Mouse (Mus musculus) WW6 (cell line): ENCODE measurements around the gene Cfb.
"Not testable (repeated sequence)": the region's sequence is repeated elsewhere in the genome, so short reads cannot be mapped to it uniquely, and the experiment has no call there.

Experiments
- DNase-seq: peaks from one replicate; pipeline ENCODE4 v3.0.0-alpha.2; 2013; ENCODE audit warnings: low read depth, low spot score

Gene Cfb

DNA sequence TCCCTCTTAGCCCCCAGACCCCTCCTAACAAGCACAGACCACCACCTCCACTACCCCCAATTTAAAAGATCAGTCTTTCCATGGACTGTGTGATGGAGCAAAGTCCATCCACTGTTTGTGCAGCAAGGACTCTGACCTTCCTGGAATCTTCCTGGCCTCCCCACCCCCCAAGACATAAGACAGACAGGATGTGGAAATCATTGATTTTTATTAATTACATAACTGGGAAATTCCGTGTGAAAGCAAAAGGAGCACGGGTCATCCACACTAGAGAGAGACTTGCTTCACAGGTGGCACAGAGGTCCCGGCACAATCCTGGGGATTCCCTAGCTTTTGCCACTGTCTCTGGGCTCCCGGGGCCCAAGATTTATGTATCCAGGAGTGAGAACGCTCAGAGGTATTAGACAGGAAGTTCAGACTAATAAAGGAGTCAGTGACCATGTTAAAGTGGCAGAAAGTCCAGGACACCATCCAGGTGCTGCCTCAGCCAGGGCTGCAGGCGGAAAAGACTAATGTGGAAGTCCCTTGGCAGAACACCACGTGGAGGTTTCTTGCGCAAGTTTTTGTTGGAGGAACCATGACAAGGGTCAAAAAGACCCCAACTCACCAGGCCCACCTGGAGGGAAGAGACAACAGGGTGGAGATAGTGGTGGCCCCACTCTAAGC lies at the start of gene Cfb:
Gene Cfb, minus strand, starts transcription at position 103 of the 666 bp plus-strand sequence.
- no peak for DNase-seq

DNA sequence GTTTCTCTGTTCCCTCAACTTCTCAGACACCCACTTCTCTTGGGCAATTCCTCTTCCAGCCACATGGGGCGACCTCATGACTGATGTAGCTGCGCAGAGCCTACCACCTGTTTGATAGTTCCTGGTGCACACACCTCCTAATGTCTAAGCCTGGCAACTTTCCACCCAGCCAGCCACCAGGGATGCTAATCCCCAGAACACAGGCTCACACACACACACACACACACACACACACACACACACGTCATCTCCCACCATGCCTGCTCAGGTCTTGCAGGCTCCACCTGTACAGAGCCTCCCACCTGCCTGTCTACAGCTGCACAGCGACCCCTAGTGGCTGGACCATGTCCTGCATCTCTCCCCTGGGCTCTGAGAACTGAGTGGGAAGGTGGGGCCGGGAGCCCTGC lies 49.6 kb upstream of the Cfb start:
- no peak for DNase-seq

DNA sequence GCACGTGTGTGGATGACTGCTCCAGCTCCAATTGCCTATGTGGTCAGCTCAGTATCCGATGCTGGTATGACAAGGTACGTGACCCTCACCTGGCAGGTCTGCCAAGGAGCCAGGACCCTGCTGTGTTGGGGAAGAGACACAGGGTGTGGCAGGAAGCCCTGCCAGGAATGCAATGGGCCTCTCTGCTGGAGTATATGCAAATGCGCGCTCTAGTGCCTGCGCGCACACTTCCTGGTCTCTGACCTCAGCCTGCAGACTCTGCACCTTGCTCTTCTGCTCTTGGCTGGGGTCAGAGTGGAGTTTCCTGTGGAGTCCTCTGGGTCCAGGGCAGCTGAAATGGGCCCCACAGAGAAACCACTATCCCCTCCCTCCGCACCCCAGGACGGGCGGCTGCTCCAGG lies 48.7 kb upstream of the Cfb start:
- no peak for DNase-seq

DNA sequence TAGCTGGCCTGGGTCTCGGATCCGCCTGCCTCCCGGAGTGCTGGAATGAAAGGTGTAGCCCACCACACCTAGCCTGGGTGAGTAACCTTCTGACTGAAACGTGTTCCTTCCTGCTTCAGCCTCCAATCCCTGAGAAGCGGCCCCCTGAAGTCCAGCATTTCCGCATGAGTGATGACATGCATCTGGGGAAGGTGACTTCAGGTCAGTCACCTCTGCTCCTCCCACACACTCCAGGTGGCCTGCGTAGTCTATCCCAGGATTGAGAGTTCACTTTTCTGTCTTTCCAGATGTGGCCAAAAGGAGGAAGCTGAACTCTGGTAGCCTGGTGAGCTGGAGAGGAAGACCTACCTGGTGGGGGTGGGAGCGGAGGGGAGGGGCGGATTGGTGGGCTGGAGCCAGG lies 40.6 kb upstream of the Cfb start:
- no peak for DNase-seq

DNA sequence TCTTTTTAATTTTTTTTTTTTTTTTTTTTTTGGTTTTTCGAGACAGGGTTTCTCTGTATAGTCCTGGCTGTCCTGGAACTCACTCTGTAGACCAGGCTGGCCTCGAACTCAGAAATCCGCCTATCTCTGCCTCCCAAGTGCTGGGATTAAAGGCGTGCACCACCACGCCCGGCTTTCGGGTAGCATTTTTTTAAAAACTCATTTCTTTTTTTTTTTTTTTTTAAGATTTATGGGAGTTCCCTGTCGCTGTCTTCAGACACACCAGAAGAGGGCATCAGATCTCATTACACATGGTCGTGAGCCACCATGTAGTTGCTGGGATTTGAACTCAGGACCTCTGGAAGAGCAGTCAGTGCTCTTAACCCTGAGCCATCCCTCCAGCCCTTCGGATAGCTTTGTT lies 39.6 kb upstream of the Cfb start:
- DNase-seq = not testable (repeated sequence)

DNA sequence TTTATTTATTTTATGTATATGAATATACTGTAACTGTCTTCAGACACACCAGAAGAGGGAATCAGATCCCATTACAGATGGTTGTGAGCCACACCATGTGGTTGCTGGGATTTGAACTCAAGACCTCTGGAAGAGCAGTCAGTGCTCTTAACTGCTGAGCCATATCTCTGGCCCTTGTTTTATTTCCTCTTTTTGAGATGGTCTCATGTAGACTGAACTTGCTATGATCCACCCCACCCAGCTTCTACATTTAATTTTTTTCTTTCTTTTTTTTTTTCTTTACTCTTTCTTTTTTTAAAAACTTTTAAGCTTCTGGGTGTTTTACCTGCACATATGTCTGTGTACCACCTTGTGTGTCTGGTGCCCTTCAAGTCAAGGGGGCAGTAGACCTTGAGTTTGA lies 38.5 kb upstream of the Cfb start:
- not testable (repeated sequence) for DNase-seq

DNA sequence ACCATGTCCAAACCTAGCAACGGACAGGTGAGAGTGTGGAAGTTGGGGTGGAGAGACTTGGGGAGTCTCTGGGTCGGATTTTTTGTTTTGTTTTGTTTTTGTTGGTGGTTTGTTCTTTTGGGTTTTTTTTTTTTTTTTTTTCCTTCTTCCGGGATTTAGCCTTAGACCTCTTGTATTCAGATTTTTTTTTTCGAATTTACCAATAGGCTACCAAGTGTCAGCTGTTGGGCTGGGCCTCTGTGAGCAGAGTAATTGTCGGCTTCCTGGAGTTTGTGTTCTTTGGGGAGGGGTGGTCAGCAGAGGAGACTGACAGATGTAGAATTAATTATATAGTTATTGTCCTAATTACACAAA lies 37.5 kb upstream of the Cfb start:
- no peak for DNase-seq

DNA sequence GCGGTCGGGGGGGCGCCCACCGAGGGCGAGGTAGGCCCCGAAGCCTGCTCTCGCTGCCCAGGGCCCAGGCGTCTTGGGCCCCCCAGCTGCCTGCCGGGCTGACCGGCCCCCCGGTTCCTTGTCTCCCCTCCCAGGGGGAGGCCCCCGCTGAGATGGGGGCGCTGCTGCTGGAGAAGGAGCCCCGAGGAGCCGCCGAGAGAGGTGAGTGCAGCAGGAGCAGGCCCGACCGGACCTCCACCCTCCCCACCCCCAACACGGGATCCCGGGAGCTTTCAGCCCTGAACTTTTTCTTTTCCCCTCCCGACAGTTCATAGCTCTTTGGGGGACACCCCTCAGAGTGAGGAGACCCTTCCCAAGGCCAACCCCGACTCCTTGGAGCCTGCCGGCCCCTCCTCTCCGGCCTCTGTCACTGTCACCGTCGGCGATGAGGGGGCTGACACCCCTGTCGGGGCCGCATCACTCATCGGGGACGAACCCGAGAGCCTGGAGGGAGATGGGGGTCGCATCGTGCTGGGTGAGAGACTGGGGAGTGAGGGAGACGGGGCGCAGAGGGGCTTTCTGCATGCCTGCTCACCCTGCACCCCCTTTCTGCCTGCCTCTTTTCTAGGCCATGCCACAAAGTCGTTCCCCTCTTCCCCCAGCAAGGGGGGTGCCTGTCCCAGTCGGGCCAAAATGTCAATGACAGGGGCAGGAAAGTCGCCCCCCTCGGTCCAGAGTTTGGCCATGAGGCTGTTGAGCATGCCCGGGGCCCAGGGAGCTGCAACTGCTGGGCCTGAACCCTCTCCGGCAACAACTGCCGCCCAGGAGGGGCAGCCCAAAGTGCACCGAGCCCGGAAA lies 37.0 kb upstream of the Cfb start:
- no peak for DNase-seq

DNA sequence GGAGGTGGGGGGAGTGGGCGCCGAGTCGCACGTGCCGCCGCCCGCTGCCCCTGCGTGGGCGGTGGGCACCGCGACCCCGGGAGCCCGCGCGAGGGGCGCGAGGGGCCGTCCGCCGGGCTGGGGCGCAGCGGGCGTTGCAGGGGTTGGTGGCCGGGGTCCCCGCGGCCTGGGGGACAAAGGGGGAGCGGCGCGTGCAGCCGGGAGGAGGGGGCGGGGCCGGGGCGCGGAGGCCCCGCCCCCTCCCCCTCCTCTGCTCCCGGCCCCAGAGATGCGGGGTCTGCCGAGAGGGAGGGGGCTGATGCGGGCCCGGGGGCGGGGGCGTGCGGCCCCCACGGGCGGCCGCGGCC lies 36.4 kb upstream of the Cfb start:
- no peak for DNase-seq

DNA sequence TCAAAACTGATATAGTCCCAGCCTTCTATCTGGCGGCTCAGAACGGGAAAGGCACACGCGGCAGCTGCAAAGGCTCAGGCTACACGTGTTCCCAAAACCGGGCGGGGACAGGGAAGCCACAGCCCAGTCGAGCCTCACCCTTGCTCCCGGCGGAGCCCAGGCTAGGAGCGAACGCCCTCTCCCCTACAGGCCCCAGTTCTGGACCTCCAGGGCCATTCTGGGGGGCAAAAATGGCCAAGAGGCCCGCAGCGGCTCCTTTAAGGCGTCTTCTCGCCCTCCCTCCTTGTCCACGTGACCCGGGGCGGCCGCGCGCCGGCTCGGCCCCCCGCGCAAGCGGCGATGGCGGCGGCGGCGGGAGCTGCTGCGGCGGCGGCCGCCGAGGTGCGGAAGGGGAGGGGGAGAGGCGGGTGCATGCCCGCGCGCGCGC lies 35.9 kb upstream of the Cfb start, which contains the start of the genes C2 and Ehmt2:
Gene C2, minus strand, starts transcription at position 106 of the 427 bp plus-strand sequence.
Gene Ehmt2, plus strand, starts transcription at position 310 of the 427 bp plus-strand sequence.
- DNase-seq = no peak

DNA sequence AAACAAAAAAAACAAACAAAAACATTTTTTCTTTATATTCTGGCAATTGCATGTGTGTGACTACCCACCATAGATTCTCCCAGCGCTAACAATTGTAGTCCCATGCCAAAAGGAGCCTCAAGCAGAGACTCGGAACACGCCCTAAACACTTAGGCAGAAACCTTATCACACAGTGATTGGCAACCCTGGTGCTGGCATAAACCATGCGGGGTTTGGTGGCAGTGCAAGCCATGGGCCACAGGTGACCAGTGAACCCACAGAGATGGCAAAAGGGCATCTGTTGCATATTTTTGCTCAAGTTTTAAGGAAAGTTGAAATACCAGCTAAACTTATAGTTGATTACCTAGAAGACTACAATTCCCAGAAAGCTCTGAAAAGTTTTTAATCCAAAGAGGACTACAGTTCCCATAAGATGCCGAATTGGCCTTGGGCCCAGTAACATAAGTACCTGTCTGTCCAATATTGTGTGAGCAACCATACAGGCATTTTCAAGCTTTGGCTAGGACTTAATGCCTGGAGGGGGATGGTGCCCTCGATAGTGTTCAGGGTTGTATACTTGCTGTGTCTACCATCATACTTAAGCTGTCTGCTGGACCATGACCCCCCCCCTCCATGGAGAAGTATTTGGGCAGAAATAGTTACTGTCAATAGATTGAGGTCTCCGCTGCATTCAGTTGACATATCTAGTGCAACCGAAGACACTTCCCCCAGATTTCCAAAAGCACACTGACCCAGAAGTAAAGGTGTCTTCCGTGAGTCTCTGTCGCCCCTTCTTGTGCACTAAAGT lies 35.2 kb upstream of the Cfb start:
- no peak for DNase-seq

DNA sequence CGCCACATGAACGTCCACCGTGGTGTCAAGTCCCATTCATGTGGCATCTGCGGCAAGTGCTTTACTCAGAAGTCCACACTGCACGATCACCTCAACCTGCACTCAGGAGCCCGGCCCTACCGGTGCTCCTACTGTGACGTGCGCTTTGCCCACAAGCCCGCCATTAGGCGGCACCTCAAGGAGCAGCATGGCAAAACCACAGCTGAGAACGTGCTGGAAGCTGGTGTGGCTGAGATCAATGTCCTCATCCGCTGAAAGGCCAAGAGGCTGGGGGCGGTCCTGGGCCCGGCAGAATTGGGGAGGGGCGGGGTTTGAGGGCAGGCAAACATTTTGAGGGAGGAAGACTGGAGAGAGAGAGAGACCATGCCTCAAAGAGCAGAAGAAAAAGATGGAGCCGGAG lies 34.0 kb upstream of the Cfb start:
- DNase-seq = no peak

DNA sequence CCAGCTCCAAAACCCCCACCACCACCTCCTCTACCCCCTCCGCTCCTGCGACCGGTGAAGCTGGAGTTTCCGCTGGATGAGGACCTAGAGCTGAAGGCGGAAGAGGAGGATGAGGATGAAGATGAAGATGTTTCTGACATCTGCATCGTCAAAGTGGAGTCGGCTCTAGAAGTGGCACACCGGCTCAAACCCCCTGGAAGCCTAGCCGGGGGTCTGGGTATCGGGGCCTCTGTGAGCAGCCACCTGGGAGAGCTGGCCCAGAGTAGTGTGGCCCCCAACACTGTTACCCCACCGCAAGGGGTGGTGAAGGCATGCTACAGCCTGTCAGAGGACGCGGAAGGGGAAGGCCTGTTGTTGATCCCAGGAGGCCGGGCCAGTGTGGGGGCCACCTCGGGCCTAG lies 33.4 kb upstream of the Cfb start:
- DNase-seq = no peak

DNA sequence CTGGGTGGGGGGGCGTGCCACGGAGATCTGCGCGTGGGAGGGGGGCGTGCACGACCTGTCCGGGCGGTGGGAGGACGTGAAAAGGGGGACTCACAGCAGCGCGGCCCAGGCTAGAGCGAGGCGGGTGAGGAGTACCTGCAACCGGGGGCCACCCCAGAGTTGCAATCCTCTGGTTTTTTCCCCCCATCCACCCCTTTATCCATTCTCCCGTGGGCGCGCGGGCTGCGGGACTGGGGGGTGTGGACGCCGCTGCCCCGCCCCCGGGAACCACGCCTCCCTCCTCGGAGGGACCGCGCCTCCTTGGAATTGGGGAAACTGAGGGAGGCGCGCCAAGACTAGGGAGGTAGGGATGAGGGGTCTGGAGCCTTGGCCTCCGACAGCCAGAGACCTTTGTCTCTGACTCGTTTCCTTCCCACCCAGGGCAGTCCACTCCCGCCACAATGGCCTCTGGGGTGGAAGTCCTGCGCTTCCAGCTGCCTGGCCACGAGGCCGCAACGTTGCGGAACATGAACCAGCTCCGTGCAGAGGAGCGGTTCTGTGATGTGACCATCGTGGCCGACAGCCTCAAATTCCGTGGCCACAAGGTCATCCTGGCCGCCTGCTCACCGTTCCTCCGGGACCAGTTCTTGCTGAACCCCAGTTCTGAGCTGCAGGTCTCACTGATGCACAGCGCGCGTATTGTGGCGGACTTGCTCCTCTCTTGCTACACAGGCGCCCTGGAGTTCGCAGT lies 32.6 kb upstream of the Cfb start:
- no peak for DNase-seq

DNA sequence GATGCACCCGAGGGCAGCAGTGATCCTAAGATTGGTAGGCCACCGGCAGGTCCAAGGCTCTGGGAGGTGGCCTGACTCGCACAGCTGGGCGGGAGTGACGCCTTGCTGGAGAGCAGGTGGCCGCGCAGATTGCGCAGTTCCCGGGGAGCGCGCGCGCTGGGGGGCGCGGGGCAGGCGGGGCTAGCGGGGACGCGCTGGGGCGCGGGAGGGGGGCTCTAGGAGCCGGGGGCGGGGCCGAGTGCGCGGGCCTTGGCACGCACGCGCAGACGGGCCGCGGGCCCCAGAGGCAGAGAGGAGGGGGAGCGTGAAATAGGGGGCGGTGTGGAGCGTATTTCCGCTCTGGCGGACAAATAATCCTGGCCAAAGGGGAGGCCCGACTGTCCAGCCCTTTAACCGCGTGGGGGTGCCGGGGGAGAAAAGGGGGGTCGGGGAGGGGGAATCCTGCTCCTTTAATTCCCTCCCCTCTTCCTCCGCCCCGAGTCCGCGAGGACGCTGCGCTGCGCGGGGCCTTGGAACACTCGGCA lies 31.8 kb upstream of the Cfb start:
- DNase-seq = peak; percentile 79

DNA sequence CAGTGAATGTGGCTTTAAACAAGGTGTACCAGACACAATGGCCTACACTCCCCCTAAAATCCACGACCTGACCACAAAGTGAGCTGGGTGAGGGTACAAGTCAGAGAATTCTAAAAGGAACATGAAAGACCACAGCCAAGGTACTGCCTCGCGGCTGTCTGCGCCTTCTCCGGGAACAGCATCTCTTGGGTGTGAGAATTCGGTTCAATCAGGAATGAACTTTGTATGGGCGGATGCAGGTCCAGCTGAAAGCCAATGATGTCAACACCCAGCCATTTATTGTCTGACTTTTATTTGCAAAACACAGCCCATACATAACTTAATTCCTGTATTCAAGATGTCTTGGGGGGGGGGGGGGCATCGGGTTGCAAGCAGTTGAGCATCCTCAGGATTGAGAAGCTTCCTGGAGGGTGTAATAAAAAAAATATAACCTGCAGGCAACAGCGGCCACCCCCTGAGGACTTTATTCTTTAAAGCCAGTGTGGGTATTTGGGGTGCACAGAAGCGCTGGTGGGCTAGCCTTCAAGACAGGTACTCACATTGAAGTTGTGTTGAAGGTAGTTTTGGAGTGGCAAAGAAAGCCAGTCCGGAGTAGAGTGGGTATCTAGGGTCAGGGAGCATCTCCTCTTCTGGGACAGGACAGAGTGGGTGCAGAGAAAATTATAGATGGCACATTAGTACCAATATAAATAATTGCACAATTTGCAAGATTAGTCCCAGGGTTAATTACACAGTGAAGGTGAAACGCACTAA lies 30.9 kb upstream of the Cfb start:
- no peak for DNase-seq

DNA sequence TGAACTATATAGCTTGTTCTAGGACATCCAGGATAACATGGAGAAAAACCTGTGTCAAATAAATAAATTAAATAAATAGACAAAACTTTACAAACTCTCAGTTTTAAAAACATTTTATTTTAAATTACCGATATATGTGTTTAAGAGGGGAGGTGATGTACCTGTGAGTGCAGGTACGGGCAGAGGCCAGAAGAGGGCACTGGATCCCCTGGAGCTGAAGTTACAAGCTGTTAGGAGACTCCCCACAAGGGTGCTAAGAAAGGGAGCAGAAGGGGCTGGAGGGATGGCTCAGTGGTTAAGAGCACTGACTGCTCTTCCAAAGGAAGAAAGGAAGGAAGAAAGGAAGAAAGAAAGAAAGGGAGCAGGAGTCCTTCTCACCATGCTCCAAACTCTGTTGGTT lies 29.1 kb upstream of the Cfb start:
- no peak for DNase-seq

DNA sequence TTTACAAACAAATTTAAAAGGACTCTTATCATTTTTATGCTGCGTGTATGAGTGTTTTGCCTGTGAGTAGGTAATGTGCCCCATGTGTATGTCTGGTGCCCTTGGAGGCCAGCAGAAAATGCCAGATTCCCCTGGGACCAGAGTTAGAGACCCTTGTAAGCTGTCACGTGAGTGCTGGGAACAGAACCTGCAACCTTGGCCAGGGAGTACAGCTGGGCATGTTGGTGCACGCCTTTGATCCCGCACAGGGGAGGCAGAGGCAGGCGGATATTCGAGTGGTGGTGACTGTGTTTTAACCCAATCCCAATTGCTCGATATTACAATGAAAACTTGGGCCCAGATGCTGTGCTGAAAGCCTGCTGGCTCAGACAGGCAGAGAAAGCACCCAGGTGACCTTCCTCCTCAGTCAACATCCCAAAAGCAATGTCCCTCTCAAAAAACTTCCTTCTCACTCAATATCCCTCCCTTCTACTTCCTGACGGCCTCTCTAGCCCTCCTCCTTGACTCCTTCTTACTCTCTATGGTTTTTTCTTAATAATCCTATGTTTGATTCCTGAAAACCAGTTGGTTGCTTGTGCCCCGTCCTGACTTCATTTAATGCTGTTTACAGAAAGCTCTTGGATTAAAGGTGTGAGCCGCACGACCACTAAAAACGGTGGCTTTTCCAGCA lies 27.9 kb upstream of the Cfb start:
- DNase-seq = no peak

DNA sequence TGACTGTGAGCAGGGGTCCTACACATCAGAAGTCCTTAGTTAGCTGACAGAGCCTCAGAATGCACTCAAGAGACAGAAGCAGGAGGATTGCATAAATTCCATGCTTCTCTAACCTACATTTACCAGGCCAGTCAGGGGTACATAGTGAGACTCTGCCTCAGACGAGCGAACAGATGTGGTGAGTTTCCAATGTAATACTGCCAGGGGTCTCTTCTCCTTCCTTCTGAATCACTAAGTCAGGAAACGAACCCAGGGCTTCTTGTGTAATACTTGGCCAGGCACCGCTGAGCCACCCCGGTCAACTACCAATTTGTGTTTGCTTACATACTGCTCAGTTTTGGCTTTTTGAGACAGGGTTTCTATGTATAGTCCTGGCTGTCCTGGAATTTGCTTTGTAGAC lies 25.6 kb upstream of the Cfb start:
- no peak for DNase-seq

DNA sequence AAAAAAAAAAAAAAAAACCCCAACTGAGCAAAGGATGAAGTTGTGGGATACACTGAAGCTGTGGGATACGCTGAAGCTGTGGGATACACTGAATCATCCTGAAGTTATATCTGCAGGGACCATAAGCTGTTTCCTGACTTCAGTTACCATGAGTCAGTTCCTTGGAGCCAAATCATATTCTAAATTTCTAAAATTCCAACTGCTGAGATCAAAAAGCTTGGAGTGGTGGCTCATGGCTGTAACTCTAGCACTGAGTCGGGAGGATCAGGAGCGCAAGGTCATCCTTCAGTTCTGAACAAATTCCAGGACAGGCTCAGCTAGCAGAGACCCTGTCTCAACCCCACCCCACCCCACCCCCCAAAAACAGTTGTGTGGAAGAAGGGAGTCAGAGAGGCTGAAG lies 23.3 kb upstream of the Cfb start:
- no peak for DNase-seq
